Mouse (Mus musculus): ENCODE measurements at regions not wholly inside any gene's neighbourhood (a gene's known extent, or its start where the extent isn't known, plus 50 kb on each side); places are given as distances from the start of the nearest gene placed in this dataset.

DNA sequence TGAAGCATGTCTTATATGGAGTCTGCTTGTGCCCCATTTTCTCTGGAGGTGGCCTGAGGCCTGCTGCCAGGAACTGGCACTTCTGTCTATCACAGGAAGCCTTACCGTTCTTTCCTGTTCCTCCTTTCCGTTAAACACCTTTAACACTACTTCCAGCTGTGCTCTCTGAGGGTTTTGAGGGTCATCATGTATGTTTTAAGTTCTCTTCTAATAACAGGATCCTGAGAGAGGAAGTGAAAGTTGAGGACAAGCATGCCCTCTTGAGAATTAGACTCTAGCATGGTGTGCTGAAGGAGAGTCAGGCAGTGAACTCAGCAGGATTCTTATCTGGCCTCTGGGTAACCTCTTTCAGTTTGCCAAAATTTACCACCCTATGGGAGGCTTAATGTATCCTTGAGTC is 418.0 kb upstream of the 9430069I07Rik start:
- DNase-seq (ENCODE audit: low spot score) = no peak

DNA sequence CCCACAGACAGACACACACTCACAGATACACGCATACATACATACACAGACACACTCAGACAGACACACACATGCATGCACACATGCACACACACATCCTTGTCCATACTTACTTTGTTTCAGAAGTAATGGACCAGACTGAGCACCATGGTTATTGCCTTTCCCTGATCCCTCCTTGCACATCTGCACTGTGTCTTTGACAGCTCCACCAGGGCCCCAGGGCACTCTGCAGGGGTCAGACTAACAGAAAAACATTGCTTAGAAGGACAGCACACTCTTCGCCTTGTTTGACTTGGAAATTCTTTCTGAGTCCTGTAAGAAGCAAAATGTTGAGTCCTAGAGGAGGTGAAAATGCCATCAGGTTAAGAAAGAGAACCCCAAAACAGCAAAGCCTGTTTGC is 394.1 kb upstream of the 9430069I07Rik start:
- DNase-seq (ENCODE audit: low spot score) = no peak

DNA sequence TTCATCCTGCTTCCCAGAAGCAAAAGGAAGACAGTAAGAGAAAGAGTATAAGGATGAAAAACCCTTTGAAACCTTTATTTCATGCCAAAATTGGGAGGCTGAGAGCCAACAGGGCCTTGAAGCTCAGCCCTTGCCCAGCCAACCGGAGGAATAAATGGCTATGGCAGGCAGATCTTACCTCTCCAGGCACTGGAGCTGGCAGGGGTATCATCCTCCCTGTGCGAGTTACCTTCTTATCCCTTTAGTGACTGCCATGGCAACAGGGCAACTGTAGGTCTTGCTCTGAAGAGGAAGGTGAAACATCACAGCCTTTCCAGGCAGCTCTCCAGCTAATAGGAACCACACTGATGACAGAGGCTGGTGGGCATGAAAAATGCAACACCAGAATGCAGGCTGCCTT is 393.3 kb upstream of the 9430069I07Rik start:
- DNase-seq (ENCODE audit: low spot score) = no peak

DNA sequence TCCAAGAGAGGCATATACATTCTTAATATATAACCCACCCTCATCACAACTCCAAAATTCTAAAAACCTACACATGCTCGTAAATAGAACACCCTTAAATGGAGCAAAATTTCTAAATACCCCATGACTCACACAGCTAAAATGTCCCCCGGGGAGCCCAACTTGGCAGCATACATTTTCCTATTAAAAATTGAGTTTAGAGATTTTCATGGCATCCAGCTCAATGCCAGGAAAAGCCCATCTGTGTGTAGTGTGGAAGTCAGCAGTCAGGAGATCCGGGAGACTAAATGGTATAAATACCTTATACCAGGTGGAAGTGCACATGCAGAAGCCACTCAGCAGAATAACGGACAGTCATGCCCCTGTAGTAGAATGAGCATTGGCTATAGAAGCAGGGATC is 389.4 kb upstream of the 9430069I07Rik start:
- DNase-seq (ENCODE audit: low spot score) = no peak

DNA sequence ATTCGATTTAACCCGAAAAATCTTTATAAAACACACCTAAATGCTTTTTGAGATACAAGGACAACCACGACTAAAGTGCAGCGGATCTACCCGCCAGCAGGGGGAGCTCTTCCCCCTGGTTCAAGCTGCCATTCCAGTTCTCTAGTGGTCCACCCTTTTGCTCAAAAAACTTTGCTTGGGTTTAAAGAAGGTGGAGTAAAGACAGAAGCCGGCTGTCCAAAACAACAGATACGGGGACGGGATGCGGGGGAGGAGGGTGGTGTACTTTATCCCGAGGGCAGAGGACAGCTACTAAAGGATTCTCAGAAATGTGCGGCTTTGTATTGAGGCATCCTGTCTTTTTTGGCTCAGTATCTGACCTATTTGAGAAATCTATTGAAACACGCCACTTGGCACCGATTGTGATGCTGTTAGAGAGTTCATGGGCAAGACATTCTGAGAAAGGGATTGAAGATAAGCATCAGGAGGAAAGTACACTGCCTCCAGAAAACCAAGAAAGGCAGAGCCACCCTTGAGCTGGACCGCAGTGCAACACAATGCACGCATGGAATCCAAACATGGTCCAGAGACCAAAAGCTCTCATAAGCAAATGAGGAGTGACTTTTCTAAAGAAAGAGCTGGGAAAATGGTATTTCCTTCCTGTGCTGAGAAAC is 385.6 kb upstream of the 9430069I07Rik start:
- DNase-seq (ENCODE audit: low spot score) = peak; percentile 41

DNA sequence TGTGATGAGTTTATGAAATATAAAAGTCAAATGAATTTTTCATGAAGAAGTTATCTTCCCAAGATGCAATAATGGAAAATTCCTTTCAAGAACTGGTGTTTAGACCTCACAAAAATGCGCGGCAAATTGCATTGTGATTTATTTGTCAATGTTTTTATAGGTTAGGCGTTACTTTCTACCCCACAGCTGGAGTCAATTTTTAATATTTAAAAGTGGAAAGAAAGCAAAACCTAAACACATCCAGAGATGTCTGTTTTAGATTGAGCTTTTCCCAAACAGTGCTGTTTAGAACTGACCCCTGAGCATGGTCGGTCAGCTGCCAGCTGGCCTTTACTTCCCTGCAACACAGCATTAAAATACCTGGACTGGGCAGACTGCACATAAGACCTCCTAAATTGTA is 383.8 kb upstream of the 9430069I07Rik start:
- no peak for DNase-seq (ENCODE audit: low spot score)
